19 mouse cellular contexts compared by ENCODE assay signal in genomic region chr19:4548305-4548883, GRCm38 (mm10). TPM values are rescaled to one million over a fixed set of nuclear protein-coding genes. Genes with fewer than 3 reads are reported as not detected.
DNase-seq lines count a peak whose midpoint lies in the region; ATAC-seq lines count a peak whose summit lies in the region.
"Had no signal": no experiment of that assay in that cellular context is flagged by ENCODE, and none has a peak within 500 bp of the region (broad histone marks: within the 10 kb centered on the region; RNA-seq: fewer than 3 reads in every experiment).

No protein-coding gene starts in this region.

- DNase-seq in adrenal gland, postnatal 25 days = peak; percentile 17
- no peak for DNase-seq in adrenal gland, postnatal 4 days (ENCODE audit: low spot score in 2 of 2)
- peak; percentile 41 for DNase-seq in kidney, postnatal 14 days
- no peak for DNase-seq in kidney, postnatal 4 days
- peak; percentile 81 for DNase-seq in Muller cell, postnatal 12 days (ENCODE audit: inconsistent ontology term)
- peak; percentile 63 for DNase-seq in cerebellum, adult 8-10 months
- DNase-seq in thymus, postnatal 0 days (ENCODE audit: low spot score) = no peak
- DNase-seq: kidney, postnatal 25 days; layer of hippocampus, postnatal 36 days; lung, postnatal 14 days had no signal

- ATAC-seq in megakaryocyte, adult 5-6 weeks (ENCODE audit: poor library complexity, severe bottlenecking) = no peak
- ATAC-seq: intestine, postnatal 0 days; Patski had no signal

RNA-seq across cellular contexts. Expression of gene Pcx, which starts 38.1 kb away (rescaled TPM):
- total RNA-seq in adrenal gland, postnatal 25 days (2021) = 488 and 620 TPM in 2 replicates
- total RNA-seq in adrenal gland, postnatal 4 days (2021) = 100 to 1,000 TPM; 215 to 218 TPM
- polyA plus RNA-seq in thymus, postnatal 0 days (2015; fragmentation: Nextera tagmentation; extraction: Ambion mirVana) = 5.2 and 5.3 TPM in 2 replicates
- 0.22 and 0.64 TPM in 2 replicates for total RNA-seq in megakaryocyte, adult 5-6 weeks (2015)
- 0.62 and 0.69 TPM in 2 replicates for total RNA-seq in megakaryocyte, adult 5-6 weeks (2017)

RNA-seq across cellular contexts. Expression of gene 2010003K11Rik, which starts 50.0 kb away (rescaled TPM):
- 22.0 and 34.8 TPM in 2 replicates for total RNA-seq in adrenal gland, postnatal 25 days (2021)
- total RNA-seq in adrenal gland, postnatal 4 days (2021) = 1 to 10 TPM; 2.0 to 4.1 TPM
- polyA plus RNA-seq in thymus, postnatal 0 days (2015; fragmentation: Nextera tagmentation; extraction: Ambion mirVana) = not detected in 2 replicates
- not detected in 2 replicates for total RNA-seq in megakaryocyte, adult 5-6 weeks (2015)
- not detected in 2 replicates for total RNA-seq in megakaryocyte, adult 5-6 weeks (2017)
- total RNA-seq: hematopoietic stem cell, adult 5-6 weeks; layer of hippocampus, postnatal 36 days had no signal
- polyA plus RNA-seq: embryonic facial prominence, embryonic 13.5 days; forebrain, embryonic 11.5 days; heart, embryonic 13.5 days; limb, embryonic 12.5 days; midbrain, embryonic 12.5 days had no signal

Comparison
In these comparisons a context has a peak if more than half of its experiments do, and no peak if none do; other contexts are left out.
1. DNase-seq: peak in adrenal gland, postnatal 25 days (single experiment), kidney, postnatal 14 days (single experiment), Muller cell, postnatal 12 days (single experiment) and cerebellum, adult 8-10 months (single experiment); none in adrenal gland, postnatal 4 days (0 of 2), kidney, postnatal 4 days (0 of 2) and thymus, postnatal 0 days (single experiment).
2. RNA of gene Pcx, which starts 38.1 kb away (total RNA-seq): 488 to 620 TPM in adrenal gland, postnatal 25 days and 215 to 218 TPM in adrenal gland, postnatal 4 days; 0.22 to 0.69 TPM in megakaryocyte, adult 5-6 weeks; every median in the first group is over 100 times any median in the second.